Mouse (Mus musculus) intestine, embryonic 15.5 days (tissue): ENCODE data around the gene Oas1d. TPM values are rescaled to one million over a fixed set of nuclear protein-coding genes. Genes with fewer than 3 reads are reported as not detected.
"Not testable (repeated sequence)": the region's sequence is repeated elsewhere in the genome, so short reads cannot be mapped to it uniquely, and the experiment has no call there.

Experiments
- ATAC-seq: fragments of 200-750 bp; cut with Nextera tagmentation; 2 replicates; pipeline ENCODE4 v1.8.0; 2017; ENCODE audit warnings: moderate TSS enrichment, moderate library complexity
- H3K27ac ChIP-seq: fragments of 300-500 bp; sonication (generic); 2 replicates; pipeline ENCODE4 v1.5.1; 2015; ENCODE audit warnings: mild to moderate bottlenecking, inconsistent platforms
- H3K27me3 ChIP-seq: fragments of 300-500 bp; sonication (generic); replicated peaks from 2 replicates; pipeline ENCODE4 v1.6.1; 2015; ENCODE audit warnings: inconsistent platforms
- H3K36me3 ChIP-seq: fragments of 300-500 bp; sonication (generic); 2 replicates; pipeline ENCODE4 v1.6.1; 2015; ENCODE audit warnings: inconsistent platforms
- H3K4me1 ChIP-seq: fragments of 300-500 bp; sonication (generic); replicated peaks from 2 replicates; pipeline ENCODE4 v1.6.1; 2015; ENCODE audit warnings: inconsistent platforms
- H3K4me2 ChIP-seq: fragments of 300-500 bp; sonication (generic); replicated peaks from 2 replicates; pipeline ENCODE4 v1.6.1; 2015; ENCODE audit warnings: mild to moderate bottlenecking, inconsistent platforms
- H3K4me3 ChIP-seq: fragments of 300-500 bp; sonication (generic); replicated peaks from 2 replicates; pipeline ENCODE4 v1.5.1; 2015; ENCODE audit warnings: inconsistent platforms
- H3K9ac ChIP-seq: fragments of 300-500 bp; sonication (generic); 2 replicates; pipeline ENCODE4 v1.6.1; 2015; ENCODE audit warnings: inconsistent platforms
- H3K9me3 ChIP-seq: fragments of 300-500 bp; sonication (generic); 2 replicates; pipeline ENCODE4 v1.6.1; 2016; ENCODE audit warnings: inconsistent platforms
- WGBS: fragments of 180-500 bp; shearing (Covaris S2); methylation state at CpG from one replicate; pipeline ENCODE4 v1.1.7; 2015; 5-methylcytosine and 5-hydroxymethylcytosine counted together
- polyA plus RNA-seq: library from polyadenylated mRNA; unstranded; fragments of >200 nt; fragmentation: Nextera tagmentation; extraction: Ambion mirVana; gene quantifications from 2 replicates; pipeline ENCODE4 v1.2.1, GENCODE M21; 2015

Gene Oas1d
- polyA plus RNA-seq = not detected in 2 replicates

DNA sequence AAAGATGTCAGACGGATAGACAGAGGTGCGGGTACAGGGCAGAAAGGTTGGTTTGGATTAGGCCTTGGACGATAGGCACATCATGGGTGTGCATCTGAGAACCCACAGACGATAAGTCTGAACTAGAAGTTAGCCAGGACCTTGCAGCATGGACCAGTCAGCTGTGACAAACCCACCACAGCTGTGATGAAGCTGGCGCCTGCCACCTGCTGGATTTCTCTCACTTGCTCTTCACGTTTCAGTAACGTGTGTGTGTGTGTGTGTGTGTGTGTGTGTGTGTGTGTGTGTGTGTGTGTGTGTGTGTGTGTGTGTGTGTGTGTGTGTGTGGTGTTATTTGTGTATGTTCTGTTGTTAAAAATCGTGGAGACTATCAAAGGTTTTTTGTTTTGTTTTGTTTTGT is at the start of gene Oas1d:
Oas1d (plus strand) TSS at position 333 of the 400 bp plus-strand sequence.
- H3K36me3 ChIP-seq, H3K9ac ChIP-seq, H3K27ac ChIP-seq, H3K4me2 ChIP-seq, H3K9me3 ChIP-seq, ATAC-seq, H3K4me3 ChIP-seq, H3K4me1 ChIP-seq, H3K27me3 ChIP-seq: not testable (repeated sequence)
- 52% methylated on average over 8 of the region's 8 CpGs for WGBS

GRCm38 (mm10) chr5:120865336-120865860 is 48.9 kb upstream of the Oas1d start:
- H3K36me3 ChIP-seq = no peaks in the 10 kb centered on the region
- no peak overlapping the region for H3K4me3 ChIP-seq
- 66% methylated on average over 3 of the region's 3 CpGs for WGBS
- no peak overlapping the region for H3K27ac ChIP-seq
- H3K27me3 ChIP-seq = no peaks in the 10 kb centered on the region
- H3K4me2 ChIP-seq = no peak overlapping the region
- H3K9ac ChIP-seq = no peak overlapping the region
- no peaks in the 10 kb centered on the region for H3K9me3 ChIP-seq
- no peaks in the 10 kb centered on the region for H3K4me1 ChIP-seq
- no peak for ATAC-seq

DNA sequence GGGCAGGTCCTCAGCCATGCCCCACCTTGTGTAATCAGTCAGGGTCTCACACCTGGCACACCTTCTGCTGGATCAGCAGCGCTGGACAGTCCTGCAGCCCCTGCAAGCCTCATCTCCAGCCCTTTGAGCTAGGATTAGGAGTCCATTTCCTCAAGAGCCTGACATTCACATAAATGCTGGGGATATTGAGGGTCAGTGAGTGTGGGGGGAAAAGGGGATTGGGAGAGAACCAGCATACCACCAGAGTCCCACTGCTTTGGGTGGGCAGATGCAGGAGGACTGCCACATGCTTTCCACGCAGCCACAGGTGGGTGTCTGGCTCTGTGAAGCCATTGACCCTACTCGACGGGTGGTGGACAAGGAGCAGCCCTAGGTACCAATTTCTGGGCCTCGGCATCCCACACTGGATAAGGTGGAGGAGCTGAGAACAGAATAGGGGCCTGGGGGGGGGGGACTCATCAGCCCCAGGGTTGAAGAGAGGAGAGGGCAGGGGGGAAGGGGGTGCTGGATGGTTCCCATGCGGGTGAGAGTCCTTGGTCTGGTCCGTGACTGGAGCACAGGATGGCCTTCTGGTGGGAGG is 44.8 kb upstream of the Oas1d start:
- no peak overlapping the region for H3K4me2 ChIP-seq
- H3K4me1 ChIP-seq = no peaks in the 10 kb centered on the region
- no peaks in the 10 kb centered on the region for H3K36me3 ChIP-seq
- H3K27me3 ChIP-seq = no peaks in the 10 kb centered on the region
- no peak overlapping the region for H3K4me3 ChIP-seq
- 81% methylated on average over 7 of the region's 7 CpGs for WGBS
- no peak for ATAC-seq
- H3K9ac ChIP-seq = no peak overlapping the region
- no peaks in the 10 kb centered on the region for H3K9me3 ChIP-seq
- no peak overlapping the region for H3K27ac ChIP-seq

DNA sequence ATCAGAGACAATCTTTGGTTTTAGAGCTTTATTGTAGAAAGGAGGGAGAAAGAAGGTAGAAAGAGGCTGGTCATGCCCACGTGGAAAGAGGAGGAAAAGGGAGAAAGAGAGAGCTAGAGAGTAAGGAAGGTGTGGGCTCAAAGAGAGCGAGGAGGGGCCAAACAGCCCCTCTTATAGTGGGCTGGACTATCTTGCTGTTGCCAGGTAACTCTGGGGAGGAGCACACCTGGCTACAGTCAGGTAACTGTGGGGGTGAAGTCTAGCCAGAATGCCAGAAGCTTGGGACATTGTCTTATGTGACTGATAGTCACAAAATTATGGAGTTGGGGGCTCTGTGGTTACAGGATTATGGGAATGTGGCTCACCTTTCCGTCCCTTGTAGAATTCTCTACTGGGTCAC is 44.3 kb upstream of the Oas1d start:
- 62% methylated on average over 3 of the region's 3 CpGs for WGBS
- Histone ChIP-seq H3K4me2 (no peak overlapping the region), H3K9me3 (no peaks in the 10 kb centered on the region), H3K36me3 (no peaks in the 10 kb centered on the region), H3K4me3 (no peak overlapping the region), H3K9ac (no peak overlapping the region), H3K4me1 (no peaks in the 10 kb centered on the region), H3K27ac (no peak overlapping the region), H3K27me3 (no peaks in the 10 kb centered on the region)
- ATAC-seq = no peak

- Histone ChIP-seq H3K4me1 (no peaks in the 10 kb centered on the region), H3K36me3 (no peaks in the 10 kb centered on the region), H3K4me2 (no peak overlapping the region), H3K9me3 (no peaks in the 10 kb centered on the region), H3K4me3 (no peak overlapping the region), H3K9ac (no peak overlapping the region), H3K27ac (no peak overlapping the region), H3K27me3 (no peaks in the 10 kb centered on the region)
- no peak for ATAC-seq
- 74% methylated on average over 7 of the region's 7 CpGs for WGBS
These were observed 43.6 kb upstream of the Oas1d start for GRCm38 (mm10) chr5:120870782-120871181.

DNA sequence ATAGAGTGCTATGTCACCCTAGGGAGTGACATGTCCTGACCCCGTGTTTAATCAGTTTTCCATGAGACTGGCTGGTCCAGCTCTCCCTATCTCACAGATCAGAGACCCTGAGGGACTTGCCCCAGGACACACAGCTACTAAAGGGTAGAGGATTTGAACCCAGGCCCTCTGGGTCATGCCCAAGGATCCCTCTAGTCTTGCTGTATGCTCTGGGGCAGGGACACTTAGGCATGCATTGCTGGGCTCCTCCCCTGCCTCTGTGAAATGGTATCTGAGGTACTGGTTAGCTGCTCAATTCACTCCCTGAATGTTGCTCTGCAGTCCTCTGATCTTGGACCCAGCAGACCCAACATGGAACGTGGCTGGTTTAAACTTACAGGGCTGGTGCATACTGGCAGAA is 42.9 kb upstream of the Oas1d start:
- Histone ChIP-seq H3K9me3 (no peaks in the 10 kb centered on the region), H3K9ac (no peak overlapping the region), H3K4me1 (no peaks in the 10 kb centered on the region), H3K27me3 (no peaks in the 10 kb centered on the region), H3K4me3 (no peak overlapping the region), H3K36me3 (no peaks in the 10 kb centered on the region), H3K27ac (no peak overlapping the region), H3K4me2 (no peak overlapping the region)
- WGBS = 51% methylated on average over 2 of the region's 2 CpGs
- ATAC-seq = no peak

GRCm38 (mm10) chr5:120876839-120877238 is 37.5 kb upstream of the Oas1d start:
- not testable (repeated sequence) for ATAC-seq, H3K27ac ChIP-seq, H3K36me3 ChIP-seq, H3K4me1 ChIP-seq, H3K4me2 ChIP-seq, H3K27me3 ChIP-seq, H3K9ac ChIP-seq, H3K9me3 ChIP-seq, H3K4me3 ChIP-seq
- WGBS = 79% methylated on average over 2 of the region's 3 CpGs

DNA sequence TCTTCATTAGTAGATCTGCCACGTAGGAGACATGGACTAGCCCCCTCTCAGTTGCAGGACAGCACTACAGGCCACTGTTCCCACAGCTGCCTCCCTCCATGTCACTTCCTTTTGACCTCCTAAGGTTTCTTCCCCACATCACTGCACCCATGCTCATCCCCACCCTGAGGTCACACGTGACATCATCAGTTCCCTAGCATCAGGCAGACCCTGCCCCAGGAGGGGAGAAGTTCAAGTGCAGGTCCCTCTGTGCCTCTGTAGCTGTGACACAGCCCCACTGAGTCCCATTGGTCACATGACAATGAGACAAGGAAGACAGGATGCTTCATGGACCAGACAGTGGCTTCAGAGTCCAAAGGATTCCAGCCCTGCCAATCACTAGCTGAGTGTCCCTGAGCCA is 36.9 kb upstream of the Oas1d start:
- not testable (repeated sequence) for H3K4me2 ChIP-seq, H3K4me3 ChIP-seq, H3K9me3 ChIP-seq, H3K36me3 ChIP-seq, H3K27ac ChIP-seq, ATAC-seq, H3K9ac ChIP-seq, H3K4me1 ChIP-seq, H3K27me3 ChIP-seq
- WGBS = 72% methylated on average over 2 of the region's 2 CpGs

- not testable (repeated sequence) for H3K4me3 ChIP-seq, H3K9ac ChIP-seq, H3K4me2 ChIP-seq, H3K9me3 ChIP-seq, ATAC-seq, H3K27me3 ChIP-seq, H3K36me3 ChIP-seq, H3K4me1 ChIP-seq, H3K27ac ChIP-seq
- WGBS = 65% methylated on average over 2 of the region's 2 CpGs
These were observed 35.5 kb upstream of the Oas1d start for GRCm38 (mm10) chr5:120878803-120879202.

- H3K27me3 ChIP-seq, H3K36me3 ChIP-seq, H3K9ac ChIP-seq, H3K27ac ChIP-seq, H3K4me3 ChIP-seq, H3K9me3 ChIP-seq, H3K4me2 ChIP-seq, H3K4me1 ChIP-seq, ATAC-seq: not testable (repeated sequence)
- 90% methylated on average over 6 of the region's 6 CpGs for WGBS
These were observed 32.7 kb upstream of the Oas1d start for GRCm38 (mm10) chr5:120881681-120882080.

DNA sequence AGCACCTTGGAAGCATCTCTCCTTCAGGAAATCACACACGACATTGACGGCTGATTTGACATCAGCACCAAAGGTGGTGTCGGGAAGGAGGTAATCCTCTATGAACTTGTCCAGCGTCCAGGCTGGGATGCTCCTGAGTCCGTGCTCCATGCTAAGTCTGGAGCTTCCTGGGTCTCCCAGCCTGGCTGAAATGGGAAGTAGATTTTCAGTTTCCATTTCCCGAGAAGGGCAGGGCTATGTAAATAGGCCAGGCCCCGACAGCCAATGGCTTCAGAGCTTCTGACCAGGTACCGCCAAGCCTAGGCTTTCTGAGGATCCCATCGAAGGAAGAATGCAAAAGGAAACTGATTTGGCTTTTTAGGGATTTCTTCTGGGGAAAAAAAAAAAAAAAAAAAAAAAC is 26.9 kb upstream of the Oas1d start, which contains the start of gene Oas1g:
Oas1g (minus strand) TSS at position 201 of the 400 bp plus-strand sequence.
- not testable (repeated sequence) for H3K9me3 ChIP-seq, H3K4me1 ChIP-seq, H3K27me3 ChIP-seq, H3K36me3 ChIP-seq, H3K4me3 ChIP-seq, H3K9ac ChIP-seq, H3K27ac ChIP-seq
- ATAC-seq = peak; percentile 87
- WGBS = 25% methylated on average over 6 of the region's 9 CpGs
- H3K4me2 ChIP-seq = 0 out of 2 replicates have a peak within 1 kb of the TSS, but pooled peaks have one; percentile 19

DNA sequence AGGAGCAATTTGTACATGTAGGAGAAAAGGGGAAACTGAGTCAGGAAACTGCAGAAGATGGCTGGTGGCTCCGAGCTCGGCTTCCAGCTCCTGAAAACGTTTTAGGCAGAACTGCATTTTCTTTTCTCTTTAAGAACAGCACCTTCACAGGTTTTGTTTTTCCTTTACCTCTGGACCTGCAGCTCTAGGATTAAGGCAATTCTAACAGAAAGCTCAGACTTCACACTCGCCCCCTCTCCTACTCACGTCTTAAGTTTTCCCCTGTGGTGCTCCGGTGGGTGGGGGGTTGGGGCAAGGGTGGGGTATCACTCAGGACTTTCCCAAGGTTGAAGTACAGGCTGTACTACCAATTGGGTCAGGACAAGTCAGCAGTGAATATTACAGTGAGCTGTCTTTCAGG is 26.5 kb upstream of the Oas1d start:
- H3K27ac ChIP-seq = no peak overlapping the region
- no peak for ATAC-seq
- 46% methylated on average over 6 of the region's 6 CpGs for WGBS
- H3K27me3 ChIP-seq = no peaks in the 10 kb centered on the region
- no peak overlapping the region for H3K9ac ChIP-seq
- no peaks in the 10 kb centered on the region for H3K36me3 ChIP-seq
- H3K4me1 ChIP-seq = no peaks in the 10 kb centered on the region
- H3K4me3 ChIP-seq = no peak overlapping the region
- no peaks in the 10 kb centered on the region for H3K9me3 ChIP-seq
- no peak overlapping the region for H3K4me2 ChIP-seq

GRCm38 (mm10) chr5:120888294-120888815 is 26.0 kb upstream of the Oas1d start:
- not testable (repeated sequence) for H3K4me1 ChIP-seq, ATAC-seq, H3K9me3 ChIP-seq, H3K4me3 ChIP-seq, H3K36me3 ChIP-seq, H3K9ac ChIP-seq, H3K27me3 ChIP-seq, H3K27ac ChIP-seq, H3K4me2 ChIP-seq
- WGBS = 43% methylated on average over 4 of the region's 4 CpGs
